Mouse (Mus musculus): ENCODE measurements around the gene Wdr62.

GRCm38 (mm10) chr7:30220008-30220356 is 60.2 kb downstream of the Wdr62 start:
- TF ChIP-seq CTCF (IDR thresholded peaks at IDR 0.05; ENCODE audit: low read depth) = no peak
- TF ChIP-seq EP300 (IDR thresholded peaks at IDR 0.05; ENCODE audit: low read depth) = no peak
